Mouse (Mus musculus) MEL-GATA-1-ER (cell line): ENCODE measurements around the gene Rapgef6.

Source experiments
- DNase-seq: peaks from one replicate; pipeline ENCODE4 v3.0.0-alpha.2; 2012; ENCODE audit warnings: low read depth; ENCODE audit errors: extremely low read depth

Rapgef6 gene

DNA sequence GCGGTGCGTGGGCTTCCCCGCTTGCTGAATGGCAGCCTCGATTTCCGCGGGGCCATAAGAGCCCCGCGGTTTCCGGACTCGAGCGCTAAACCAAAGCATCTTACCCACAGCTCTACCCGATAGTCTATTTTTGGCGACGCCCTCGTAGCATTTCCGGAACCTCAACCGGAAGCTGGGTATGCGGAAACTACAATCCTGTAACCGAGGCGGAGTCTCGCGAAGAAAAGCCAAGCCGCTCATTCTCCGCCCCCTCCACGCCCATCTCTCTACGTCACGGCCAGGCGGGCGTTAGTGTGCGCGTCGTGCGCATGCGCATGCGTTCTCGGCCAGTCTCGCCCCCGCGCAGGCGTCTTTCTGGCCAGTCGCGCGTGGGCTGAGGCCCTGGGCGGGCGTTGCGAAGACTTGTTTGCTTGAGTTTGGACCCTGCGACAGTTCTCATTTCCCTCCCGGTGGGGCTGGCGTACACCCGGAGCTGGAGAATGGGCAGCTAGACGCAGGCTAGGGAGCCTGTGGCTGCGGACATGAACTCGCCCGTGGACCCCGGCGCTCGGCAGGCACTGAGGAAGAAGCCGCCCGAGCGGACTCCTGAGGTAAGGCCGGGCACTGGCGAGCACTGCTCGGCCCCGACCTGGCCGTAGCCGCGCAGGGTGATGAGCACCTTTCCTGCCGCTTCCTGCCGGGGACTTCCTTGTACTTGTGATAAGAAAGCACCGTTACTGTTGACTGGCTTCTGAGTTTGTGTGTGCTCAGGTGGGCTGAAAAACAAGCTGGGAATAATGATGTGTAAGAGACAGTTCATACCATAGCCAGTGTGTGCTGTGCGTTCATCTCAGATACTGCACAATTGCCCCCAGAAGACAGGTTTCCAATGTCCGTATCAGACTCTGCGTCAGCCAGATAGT, at the start of gene Rapgef6:
Gene Rapgef6, plus strand, starts transcription at position 319 of the 902 bp plus-strand sequence.
- peak; percentile 95 for DNase-seq

DNA sequence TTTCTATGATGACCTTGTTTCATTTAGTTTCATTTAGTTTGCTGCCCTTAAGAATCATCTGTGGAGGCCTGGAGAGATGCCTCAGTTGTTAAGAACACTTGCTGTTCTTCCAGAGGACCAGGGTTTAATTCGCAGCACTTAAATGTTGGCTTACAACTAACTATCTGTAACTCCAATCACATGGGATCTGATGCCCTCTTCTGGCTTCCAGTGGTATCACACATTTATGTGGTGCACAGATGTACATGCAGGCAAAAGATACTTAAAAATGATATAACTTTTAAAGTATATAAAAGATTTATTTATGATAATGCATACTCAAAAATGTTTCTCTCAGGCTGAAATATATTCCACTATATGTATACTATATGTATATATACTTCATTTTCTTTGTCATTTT, 44.2 kb upstream of the Rapgef6 start:
- DNase-seq: peak; percentile 29

DNA sequence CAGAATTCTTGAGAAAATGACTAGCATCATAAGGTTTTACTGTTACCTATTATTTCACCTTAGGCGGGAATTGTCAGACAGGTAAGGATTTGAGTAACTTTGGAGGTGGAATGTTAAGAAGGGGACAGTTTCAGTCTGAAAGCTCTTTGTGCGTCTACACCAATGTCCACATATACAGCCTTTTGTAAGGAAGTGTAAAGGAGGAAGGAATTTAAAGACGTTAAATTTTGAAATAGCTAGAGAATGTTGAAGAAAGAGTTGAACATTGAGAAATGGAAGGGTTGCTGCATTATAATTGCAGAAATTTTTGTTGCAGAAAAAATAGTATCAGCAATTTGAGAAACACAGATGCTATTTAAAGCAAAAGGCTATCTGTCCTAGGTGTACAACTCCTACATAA, 36.6 kb upstream of the Rapgef6 start:
- DNase-seq: no peak

DNA sequence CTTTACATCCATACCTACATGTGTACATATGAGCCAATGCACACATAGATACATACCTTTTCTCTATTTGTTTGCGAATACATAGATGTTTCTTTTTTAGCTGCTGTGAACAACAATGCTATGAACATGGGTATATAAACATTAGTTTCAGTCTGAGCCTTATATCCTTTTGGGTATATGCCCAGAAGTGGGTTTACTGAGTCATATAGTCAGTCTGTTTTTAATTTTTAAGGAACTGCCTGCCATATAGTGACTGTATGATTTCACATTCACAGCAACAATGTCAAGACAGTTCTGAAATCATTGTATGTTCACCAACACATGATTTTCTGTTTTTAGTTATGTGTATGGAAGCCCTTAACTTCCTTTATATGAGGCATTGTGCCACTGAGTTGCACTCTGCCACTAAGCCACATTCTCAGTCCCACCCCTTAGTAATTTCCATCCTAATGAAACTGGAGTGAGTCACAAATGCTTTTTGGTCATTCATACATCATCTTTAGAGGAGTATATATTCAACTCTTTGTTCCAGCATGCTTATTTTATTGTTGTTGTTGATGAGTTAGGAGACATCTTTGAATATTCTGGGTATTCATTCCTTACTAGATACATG, 30.6 kb upstream of the Rapgef6 start:
- no peak for DNase-seq

DNA sequence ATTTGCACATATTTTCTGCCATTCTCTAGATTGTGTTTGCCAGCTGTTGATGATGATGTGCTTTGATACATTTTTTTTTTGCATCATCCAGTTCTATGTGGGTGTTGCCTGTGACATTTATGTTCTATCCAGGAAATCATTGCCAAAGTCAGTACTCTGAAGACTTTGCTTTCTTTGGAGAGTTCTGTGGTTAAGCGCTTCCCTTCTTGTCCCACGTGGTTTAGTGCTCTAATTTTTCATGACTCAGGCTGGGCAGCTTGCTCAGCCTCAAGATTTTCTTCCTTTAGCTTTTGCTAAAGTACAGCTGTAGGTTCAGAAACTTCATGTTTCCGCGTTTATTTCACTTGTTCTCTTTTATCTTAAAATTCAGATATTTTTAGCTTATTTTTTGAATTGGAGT, 30.1 kb upstream of the Rapgef6 start:
- DNase-seq: no peak

DNA sequence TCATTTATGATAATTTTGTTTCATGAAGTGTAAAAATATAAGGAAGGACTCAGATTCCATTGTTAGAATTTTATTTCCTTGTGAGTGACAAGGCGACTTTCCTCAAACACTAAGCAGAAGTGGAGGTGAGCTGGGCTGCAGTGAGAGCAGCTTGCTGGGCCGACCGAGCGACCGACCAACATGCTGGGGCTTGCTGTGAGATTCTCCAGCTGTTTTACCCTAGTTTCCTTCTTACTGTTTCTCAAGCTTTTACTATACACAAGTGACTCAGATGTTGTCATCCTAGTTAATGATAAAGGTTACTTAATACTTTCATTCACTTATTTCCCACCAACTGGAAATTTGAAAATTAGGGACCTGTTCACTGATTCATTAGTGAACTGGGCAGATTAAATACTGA, 22.8 kb upstream of the Rapgef6 start:
- no peak for DNase-seq

DNA sequence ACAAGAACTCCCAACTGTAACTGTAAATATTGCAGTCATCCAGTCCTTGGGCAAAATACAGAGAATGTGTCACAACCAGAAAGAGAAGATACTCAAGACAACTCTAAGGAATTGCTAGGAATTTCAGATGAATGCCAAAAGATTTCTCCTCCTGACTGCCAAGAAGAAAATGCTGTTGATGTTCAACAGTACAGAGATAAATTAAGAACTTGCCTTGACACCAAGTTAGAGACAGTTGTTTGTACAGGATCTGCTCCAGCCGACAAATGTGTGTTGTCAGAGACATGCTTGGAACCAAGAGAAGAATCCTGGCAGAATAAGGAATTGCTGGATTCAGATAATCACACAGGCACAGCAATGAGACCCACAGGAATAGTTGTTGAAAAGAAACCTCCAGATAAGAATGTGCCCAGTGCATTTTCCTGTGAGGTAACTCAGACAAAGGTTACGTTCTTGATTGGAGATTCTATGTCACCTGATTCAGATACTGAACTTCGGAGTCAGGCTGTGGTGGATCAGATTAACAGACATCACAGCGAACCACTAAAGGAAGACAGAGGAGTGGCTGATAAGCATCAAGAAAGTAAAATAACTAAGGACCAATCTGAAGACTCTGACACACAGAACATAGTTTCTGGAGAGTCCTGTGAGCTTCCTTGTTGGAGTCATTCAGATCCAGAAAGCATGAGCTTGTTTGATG, 20.0 kb upstream of the Rapgef6 start:
- DNase-seq: no peak

DNA sequence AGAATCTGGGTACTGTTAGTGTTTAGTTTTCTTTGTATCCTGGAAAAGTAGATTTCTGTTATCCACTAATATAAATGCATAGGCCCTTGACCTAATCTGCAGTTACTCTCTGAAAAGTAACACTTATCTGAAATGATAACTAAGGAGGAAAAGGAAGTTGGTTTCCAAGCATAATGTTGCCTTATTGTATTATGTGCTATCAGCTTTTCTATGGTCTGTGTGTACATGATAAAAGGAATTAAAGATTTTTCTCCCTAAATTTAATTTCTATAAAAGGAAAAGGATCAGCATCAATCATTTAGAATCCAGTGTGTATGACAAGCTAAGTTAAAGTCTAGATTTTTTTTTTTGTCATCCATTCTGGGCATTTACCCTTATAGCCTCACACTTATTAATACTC, 9.1 kb upstream of the Rapgef6 start:
- DNase-seq: no peak

DNA sequence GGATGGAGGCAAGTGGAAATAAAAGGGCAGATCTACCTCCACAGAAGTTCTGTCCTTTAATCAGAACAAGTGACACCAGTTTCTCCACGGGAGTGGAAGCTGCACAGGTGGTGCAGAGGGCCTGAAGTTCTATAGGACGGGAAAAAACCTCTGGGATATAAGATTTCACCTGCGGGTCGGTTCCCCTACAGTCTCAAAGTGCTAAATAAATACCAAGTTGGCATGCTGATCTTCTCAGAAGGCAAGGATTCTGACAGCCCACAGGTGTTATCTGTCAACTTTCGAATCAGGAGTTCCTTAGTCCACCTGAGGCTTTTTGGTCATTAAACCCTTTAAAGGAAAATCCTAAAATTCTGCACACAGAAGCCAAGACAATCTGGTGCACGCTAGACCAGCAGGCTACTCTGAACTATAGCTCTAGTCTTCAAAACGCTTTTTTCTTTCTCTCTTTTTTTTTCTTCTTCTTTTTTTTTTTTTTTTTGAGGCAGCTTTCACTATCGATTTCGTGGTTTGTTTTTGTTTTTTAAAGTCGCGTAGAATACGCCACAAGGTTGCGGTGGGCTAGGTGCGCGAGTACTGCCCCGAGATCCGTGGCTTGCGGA, 619 bp upstream of the Rapgef6 start:
- no peak for DNase-seq

DNA sequence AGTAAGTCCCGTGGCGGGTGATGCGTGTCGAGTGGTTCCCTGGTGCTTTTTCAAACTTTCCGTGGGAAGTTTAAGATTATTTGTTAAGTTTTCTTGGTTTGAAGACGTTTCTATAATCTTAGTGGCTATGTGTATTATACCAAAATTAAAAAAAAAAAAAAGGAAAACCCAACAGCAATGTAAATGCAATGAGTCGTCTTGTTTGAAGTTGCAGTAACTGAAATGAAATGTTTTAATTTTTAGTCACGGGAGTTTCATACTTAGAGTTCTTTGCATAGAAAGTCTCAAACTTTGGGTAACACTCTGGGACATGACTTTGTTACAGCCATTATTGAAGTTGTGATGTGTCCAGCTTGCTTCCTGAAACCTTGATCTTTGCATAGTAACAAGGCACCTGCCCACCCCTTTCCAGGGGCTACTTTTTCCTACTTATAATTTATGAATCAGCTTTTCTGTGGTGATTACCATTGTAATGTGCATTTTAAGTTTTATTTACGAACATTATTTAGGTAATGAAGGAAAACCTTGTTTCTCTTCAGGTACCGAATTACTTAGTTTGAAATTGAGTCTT, 869 bp downstream of the Rapgef6 start:
- DNase-seq: peak; percentile 34

DNA sequence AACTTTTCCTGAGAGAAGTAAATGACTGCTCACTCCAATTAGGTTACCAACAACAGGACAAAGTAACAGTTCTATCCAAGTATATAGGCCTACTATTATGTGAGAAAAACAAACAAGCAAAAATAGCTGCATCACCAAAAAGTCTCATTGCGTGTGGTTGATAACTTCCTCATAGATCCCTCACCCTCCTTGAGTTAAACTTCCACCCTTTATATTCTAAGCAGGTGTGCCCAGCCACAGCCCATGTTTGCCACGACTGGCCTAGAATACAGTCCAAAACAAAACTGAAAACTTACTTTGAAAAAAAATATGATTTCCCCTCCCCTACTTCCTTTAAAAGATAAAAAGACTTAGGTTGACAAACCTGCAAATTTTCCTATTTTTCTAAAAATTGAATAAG, 5.4 kb downstream of the Rapgef6 start:
- no peak for DNase-seq

DNA sequence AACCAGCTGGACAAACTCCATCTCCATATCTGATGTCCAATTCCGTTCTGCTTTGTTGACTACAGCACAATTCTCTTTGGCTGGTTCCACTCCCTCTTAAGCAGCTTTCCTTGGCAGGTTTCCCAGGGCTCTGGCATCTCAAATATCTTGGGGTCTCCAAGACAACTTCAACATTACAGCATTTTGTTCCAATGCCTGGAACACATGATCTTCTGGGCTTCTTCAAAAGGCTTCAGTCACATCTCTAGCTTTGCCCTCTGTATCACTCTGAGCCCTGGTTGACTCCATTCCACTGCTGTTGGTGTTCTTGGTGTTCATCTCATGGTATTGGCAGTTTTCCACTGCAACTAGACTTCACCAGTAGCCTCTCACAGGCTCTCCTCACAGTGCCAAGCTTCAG, 7.7 kb downstream of the Rapgef6 start:
- DNase-seq: no peak

DNA sequence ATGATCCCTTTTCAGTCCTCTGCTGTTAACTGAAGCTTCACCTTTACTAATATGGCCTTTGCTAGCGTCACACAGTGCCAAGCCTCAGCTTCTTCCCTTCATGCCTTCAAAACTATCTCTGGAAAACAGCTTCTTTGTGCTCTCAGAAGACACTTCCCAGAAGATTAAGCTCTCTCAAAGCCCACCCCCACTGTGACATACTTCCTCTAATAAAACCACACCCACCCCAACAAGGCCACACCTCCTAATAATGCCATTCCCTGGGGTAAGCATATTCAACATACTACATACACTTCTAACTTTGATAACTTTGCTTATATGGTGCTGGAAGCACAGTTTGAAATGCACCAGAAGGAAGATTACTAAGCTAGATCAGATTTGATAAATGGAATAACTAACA, 8.3 kb downstream of the Rapgef6 start:
- DNase-seq: no peak

DNA sequence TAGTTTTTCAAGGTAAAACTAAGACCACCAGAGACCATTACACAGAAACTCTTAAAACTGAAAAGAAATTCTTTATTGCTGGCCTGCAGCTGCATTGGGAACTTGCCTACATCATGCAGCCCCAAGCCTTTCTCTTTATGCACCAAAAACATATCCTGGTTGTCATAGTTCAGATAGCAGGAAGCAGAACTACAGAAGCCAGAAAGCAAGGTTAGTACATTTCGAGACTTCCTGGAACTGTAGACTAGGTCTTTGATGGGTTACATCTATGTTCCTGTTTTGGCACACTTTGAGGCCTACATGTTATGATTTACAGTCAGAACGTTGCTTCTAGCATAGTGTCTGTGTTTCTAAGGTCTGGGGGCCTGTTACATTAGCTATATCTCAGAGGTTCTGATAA, 11.2 kb downstream of the Rapgef6 start:
- peak; percentile 60 for DNase-seq

DNA sequence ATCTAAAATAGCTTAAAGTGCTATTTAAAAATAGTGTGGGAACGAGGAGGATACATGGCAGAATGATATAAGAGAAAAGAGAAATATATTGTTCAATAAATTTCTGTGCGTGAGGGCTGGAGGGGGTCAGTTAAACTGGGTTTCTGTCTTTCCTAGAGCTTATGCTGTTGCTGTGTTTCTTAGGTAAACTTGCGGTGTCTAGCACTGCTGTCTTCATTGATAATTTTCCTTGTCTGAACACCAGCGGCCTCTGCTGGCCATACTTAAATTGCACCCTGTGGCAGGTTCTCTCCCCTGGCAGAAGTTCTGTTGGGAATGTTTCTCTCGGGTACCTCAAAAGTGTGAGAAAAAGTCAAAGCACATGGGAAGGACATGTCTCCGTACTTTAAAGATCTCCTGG, 12.2 kb downstream of the Rapgef6 start:
- DNase-seq: peak; percentile 50

DNA sequence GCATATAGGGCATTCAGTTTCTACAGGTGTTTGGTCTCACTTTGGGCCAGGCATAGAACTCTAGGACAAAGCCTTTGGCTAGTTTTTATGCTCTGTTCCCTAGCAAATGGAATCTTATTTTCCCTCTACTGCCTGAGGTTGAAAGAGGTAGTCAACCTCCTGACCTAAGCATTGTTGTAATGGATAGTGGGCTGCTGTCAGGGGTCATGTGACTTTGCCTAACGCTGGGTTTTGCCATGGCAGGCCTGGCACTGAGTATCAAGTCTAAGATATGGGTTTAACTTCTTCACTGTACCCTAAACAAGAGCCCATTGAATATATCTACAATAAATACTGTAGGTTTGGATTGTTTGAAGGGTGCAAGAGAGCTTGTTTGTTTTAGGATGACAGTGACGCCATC, 16.4 kb downstream of the Rapgef6 start:
- DNase-seq: no peak

DNA sequence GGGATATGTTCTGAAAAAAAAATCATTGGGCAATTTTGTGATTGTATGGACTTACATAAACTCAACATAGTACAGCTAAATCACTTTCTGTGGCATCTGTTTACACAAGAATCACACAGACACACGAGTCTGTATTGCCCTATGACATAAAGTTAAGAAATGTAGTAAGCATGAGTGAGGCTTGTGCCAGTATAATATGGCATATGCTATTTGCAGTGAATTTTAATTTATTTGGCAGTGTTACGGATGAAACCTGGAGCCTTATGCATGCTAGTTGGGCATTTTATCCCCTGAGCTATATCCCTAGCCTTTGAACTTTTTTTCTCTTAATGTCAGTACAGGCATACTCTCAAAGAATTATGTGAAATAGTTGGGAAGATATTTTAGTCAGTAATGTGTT, 16.8 kb downstream of the Rapgef6 start:
- no peak for DNase-seq

DNA sequence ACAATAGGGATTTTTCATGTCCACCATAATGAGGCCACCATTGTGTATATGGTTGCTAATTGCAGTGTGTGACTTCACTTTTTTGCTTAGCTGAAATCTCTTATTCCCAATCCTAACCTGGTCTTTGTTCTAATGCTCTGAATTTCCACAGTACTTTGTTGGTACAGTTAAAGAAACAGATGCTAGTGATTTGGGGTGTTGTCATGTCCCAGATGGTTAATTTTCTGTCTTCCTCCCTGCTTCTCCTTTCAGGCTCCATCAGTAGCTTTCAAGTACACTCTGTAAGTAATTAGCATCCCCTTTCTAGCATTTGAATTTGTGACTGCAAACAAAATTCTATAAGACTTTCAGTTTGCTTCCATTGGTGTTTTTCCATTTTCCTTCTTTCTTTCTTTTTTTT, 17.7 kb downstream of the Rapgef6 start:
- DNase-seq: no peak

DNA sequence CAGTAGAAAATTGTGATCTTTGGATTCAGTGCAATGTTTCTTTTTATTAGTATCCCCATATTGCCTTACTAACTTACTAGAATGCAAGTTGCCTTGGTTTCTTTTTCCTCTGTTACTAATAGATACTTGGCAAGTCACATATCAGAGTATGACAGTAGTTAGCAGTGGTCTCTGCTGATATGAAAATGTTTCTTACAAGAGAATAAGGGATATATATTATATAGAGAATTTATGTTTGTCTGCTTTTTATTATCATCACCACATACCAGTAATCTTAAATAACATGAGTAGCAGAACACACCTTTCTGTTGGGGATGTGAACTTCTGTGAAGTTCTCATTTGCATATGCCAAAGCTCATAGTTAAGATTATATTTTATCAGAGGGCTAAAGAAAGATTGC, 19.8 kb downstream of the Rapgef6 start:
- DNase-seq: no peak

DNA sequence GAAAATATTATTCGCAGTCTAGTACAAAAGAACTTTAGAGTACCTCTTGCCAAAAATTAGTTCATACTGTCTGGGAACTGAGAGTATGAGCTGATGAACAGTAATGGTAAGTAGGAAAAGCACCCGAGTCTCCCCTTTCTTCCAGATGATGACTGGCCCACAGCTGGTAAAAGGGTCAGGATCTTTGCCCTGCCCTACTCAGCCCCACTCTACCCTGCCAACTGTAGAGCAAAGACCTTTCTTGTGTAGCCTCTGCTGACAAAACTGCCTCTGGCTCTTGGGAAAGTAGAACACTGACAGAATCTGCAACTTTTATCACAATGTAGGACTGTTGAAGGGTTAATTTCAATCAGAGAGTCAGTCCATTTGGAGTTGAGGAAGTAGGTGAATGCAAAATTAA, 32.3 kb downstream of the Rapgef6 start:
- DNase-seq: no peak

DNA sequence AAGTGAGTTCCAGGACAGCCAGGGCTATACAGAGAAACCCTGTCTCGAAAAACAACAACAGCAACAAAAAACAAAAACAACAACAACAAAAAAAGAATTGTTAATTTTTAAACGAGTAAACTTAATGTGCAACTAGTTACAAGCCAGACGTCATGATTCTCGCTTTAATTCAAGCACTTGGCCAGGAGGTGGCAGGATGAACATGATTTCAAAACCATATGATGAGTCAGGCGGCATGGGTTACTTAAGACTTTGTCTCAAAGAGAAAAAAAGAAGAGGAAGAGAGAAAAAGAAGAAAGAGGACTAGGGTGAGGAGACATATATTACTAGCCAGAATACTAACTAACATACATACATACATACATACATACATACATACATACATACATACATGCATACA, 40.1 kb downstream of the Rapgef6 start:
- DNase-seq: peak; percentile 16

DNA sequence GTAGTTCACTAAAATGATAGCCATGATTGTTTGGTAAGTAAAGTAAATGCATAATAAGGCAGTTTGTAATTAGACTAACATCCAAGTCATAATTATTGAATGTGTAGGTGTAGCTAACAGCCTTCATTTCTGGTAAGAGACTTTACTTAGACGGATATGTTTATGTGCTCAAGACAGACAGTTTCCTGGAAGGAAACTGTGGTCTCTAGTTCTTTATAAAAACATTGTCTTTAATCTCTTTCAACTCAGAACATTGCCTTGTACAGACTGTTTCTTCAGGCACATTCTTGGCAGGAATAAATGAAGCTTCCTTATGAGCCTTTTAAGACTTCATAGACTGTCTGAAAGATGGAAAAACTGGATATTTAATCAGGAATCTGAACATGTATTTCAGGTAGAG, 45.3 kb downstream of the Rapgef6 start:
- DNase-seq: no peak
